Mouse (Mus musculus) brain, embryonic 14.5 days (tissue): ENCODE data around the gene Mfsd4a.

Experiments
- CTCF ChIP-seq: fragments of 200-500 bp; IDR thresholded peaks from 2 replicates; pipeline ENCODE4 v1.5.1; 2012; ENCODE audit warnings: inconsistent platforms, mild to moderate bottlenecking, moderate library complexity, borderline replicate concordance; ENCODE audit not compliant: insufficient read depth, insufficient read length; ENCODE audit errors: extremely low read depth
- POLR2A ChIP-seq: fragments of 200-500 bp; IDR thresholded peaks from 2 replicates; pipeline ENCODE4 v1.6.1; 2012; ENCODE audit warnings: mild to moderate bottlenecking, inconsistent platforms, borderline replicate concordance; ENCODE audit not compliant: poor library complexity, insufficient read depth, insufficient read length, severe bottlenecking; ENCODE audit errors: extremely low read depth

DNA sequence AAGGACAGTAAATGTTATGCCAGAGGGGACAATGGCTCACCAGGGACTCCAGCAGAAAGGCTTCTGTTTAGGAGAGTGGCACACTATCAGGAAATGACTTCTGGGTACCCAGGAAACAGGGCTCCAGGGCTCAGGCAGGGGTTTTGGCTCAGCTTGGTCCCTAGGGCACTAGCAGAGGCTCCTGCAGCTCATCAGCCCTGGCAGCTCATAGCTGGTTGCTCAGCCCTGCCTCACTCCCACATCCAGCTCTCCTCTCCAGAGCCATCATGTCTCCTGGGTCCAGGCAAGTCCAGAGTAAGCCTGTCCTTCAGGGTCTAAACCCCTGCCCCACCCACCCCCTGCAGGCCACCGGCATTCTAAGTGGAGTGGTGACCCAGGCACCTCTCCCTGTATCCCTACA, 43.5 kb upstream of the Mfsd4a start:
- TF ChIP-seq POLR2A, result no peak
- TF ChIP-seq CTCF, result no peak
